Mouse (Mus musculus): ENCODE data around the gene Sp7.
"Not testable (repeated sequence)": the region's sequence is repeated elsewhere in the genome, so short reads cannot be mapped to it uniquely, and the experiment has no call there.

Sp7 gene

GRCm38 (mm10) chr15:102344490-102344889 is 22.5 kb downstream of the Sp7 start:
- DNase-seq (ENCODE audit: low read depth) = no peak

GRCm38 (mm10) chr15:102341580-102341979 is 25.4 kb downstream of the Sp7 start:
- no peak for DNase-seq (ENCODE audit: low read depth)

GRCm38 (mm10) chr15:102339612-102340011 is 27.4 kb downstream of the Sp7 start:
- no peak for DNase-seq (ENCODE audit: low read depth)

GRCm38 (mm10) chr15:102336946-102337345 is 30.0 kb downstream of the Sp7 start:
- DNase-seq (ENCODE audit: low read depth) = no peak

- not testable (repeated sequence) for DNase-seq (ENCODE audit: low read depth)
Measured at GRCm38 (mm10) chr15:102335925-102336324, 31.1 kb downstream of the Sp7 start.

GRCm38 (mm10) chr15:102335254-102335653 is 31.7 kb downstream of the Sp7 start:
- no peak for DNase-seq (ENCODE audit: low read depth)

GRCm38 (mm10) chr15:102331610-102332015 is 35.4 kb downstream of the Sp7 start, which contains the start of gene Myg1:
Gene Myg1 (plus strand): TSS chr15:102331709.
- DNase-seq (ENCODE audit: low read depth) = no peak

GRCm38 (mm10) chr15:102326892-102327291 is 40.1 kb downstream of the Sp7 start:
- DNase-seq (ENCODE audit: low read depth) = no peak

- peak; percentile 81 for DNase-seq (ENCODE audit: low read depth)
Measured at GRCm38 (mm10) chr15:102326022-102326576, 40.9 kb downstream of the Sp7 start, which contains the start of gene Pfdn5. Gene Pfdn5 (plus strand): TSS chr15:102326116.

- no peak for DNase-seq (ENCODE audit: low read depth)
Measured at GRCm38 (mm10) chr15:102324654-102325473, 42.1 kb downstream of the Sp7 start.

GRCm38 (mm10) chr15:102316263-102316662 is 50.7 kb downstream of the Sp7 start:
- DNase-seq (ENCODE audit: low read depth) = peak; percentile 50

- no peak for DNase-seq (ENCODE audit: low read depth)
Measured at GRCm38 (mm10) chr15:102315292-102315691, 51.7 kb downstream of the Sp7 start.

GRCm38 (mm10) chr15:102311489-102311888 is 55.5 kb downstream of the Sp7 start:
- no peak for DNase-seq (ENCODE audit: low read depth)

- no peak for DNase-seq (ENCODE audit: low read depth)
Measured at GRCm38 (mm10) chr15:102310074-102310845, 56.7 kb downstream of the Sp7 start.

GRCm38 (mm10) chr15:102308717-102309116 is 58.3 kb downstream of the Sp7 start:
- DNase-seq (ENCODE audit: low read depth) = no peak

All from c-Kit-positive CD71-negative TER-119-negative erythroid progenitor cells, embryonic 14.5 days (primary cell).